Mouse (Mus musculus): ENCODE data around the gene Kndc1. TPM values are rescaled to one million over a fixed set of nuclear protein-coding genes. Genes with fewer than 3 reads are reported as not detected.

Kndc1 gene
- polyA plus RNA-seq (2017; shearing (Covaris generic)), result 0.23 TPM

DNA sequence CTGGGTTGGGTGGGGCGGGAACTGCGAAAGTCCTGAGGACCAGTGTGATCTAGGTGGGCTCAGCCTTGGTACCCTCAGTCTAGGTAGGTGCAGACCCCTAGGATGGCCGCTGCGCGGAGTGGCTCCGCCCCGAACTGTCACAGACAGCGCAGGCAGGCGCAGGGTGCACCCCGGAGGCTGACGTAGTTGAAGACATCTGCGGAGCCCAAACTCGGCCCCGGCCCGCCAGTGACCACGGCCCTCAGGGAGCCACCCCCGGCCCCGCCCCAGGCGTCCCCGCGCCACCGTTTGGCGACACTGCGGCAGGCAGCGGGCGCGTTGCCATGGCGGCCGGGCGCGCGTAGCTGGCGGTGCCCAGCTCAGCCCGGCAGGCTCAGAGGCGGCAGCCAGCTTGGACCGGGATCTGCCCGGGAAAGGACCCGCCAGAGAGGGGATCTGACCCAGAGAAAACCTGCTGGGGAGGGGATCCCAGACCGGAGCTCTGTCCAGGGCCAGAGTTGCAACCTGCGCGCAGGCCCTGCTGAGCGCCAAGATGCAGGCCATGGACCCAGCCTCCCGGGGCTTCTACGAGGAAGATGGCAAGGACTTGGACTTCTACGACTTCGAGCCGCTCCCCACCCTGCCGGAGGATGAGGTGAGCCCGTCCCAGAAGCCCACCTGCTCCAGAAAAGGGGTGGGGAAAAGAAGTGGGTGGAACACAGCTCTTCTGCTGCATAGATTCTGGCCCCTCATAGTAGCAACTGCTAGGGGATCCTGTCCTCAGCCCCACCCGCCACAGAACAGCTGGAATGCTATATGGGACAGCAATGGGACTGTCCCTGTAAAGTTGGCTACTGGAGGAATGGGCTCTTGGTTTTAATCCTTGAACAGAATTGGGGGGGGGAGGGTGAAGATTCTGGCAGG, at the start of gene Kndc1:
TSS of gene Kndc1 (plus strand) at position 42 of the 903 bp plus-strand sequence.

DNA sequence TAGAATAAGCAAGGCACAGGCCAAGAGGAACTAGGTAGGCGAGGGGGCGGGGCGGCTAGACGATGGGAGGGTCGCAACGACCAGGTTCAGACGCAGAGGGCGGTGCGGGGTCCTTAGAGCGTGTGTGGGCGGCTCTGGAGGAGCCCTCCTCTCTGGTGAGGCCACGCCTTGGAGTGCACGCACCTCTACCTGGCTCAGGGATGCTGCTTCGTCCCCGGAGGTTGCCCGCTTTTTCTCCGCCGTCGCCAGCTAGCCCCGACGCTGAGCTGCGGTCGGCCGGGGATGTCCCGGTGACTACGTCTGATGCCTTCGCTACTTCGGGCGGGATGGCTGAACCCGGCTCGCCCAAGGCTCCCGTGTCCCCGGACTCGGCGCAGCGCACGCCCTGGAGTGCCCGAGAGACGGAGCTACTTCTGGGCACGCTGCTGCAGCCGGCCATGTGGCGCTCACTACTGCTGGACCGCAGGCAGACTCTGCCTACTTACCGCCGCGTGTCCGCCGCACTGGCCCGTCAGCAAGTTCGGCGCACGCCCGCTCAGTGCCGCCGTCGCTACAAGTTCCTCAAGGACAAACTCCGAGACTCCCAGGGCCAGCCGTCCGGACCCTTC, 49.3 kb downstream of the Kndc1 start, which contains the start of gene Utf1:
TSS of gene Utf1 (plus strand) at position 116 of the 608 bp plus-strand sequence.

DNA sequence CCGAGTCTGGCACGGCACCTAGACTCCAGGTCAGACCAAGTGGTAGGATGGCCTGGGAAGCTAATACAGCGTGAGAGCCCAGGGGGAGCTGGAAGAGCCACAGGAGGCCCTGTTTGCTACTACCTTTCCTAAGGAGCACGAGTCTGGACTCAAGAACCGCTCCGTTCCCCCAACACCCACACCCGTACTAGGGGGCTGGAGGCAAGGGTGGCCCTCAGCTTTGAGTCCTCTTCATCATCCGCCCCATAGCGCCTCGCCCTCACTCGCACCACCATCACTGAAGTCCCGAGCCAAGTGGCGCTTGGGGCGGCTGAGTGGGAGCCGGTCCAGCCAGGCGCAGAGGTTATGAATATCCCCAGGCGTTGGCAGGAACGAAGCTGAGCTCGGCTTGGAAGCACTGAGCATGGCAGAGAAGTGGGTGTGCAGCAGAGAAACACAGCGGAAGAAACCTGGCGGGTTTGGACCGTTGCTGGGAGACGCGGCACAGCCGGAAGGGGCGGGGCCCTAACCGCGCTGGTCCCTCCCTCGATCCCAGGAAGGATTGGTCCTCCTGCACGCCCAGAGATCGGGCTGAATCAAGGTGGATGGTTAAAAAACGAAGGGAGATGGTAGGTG, 83.9 kb downstream of the Kndc1 start, which contains the start of gene 6430531B16Rik:
TSS of gene 6430531B16Rik (minus strand) at position 478 of the 615 bp plus-strand sequence.

Other genes starting within 250 kb of the Kndc1 start
- gene Cfap46, start 210.9 kb upstream of the Kndc1 start, polyA plus RNA-seq (2017; shearing (Covaris generic)), result not detected
- not detected for gene Adgra1, start 60.5 kb upstream of the Kndc1 start, polyA plus RNA-seq (2017; shearing (Covaris generic))
- 21.0 TPM for gene Utf1, start 49.1 kb downstream of the Kndc1 start, polyA plus RNA-seq (2017; shearing (Covaris generic))
- 1.9 TPM for gene 6430531B16Rik, start 84.1 kb downstream of the Kndc1 start, polyA plus RNA-seq (2017; shearing (Covaris generic))
- gene Adam8, start 97.9 kb downstream of the Kndc1 start, polyA plus RNA-seq (2017; shearing (Covaris generic)), result 22.3 TPM
- gene Zfp511, start 141.7 kb downstream of the Kndc1 start, polyA plus RNA-seq (2017; shearing (Covaris generic)), result 62.9 TPM
- 34.1 TPM for gene Tubgcp2, start 142.0 kb downstream of the Kndc1 start, polyA plus RNA-seq (2017; shearing (Covaris generic))
- gene Msx3, start 154.4 kb downstream of the Kndc1 start, polyA plus RNA-seq (2017; shearing (Covaris generic)), result not detected
- gene Caly, start 187.9 kb downstream of the Kndc1 start, polyA plus RNA-seq (2017; shearing (Covaris generic)), result not detected
- not detected for gene Prap1, start 198.7 kb downstream of the Kndc1 start, polyA plus RNA-seq (2017; shearing (Covaris generic))
- 6.1 TPM for gene Fuom, start 207.7 kb downstream of the Kndc1 start, polyA plus RNA-seq (2017; shearing (Covaris generic))
- 1.3 TPM for gene Paox, start 221.1 kb downstream of the Kndc1 start, polyA plus RNA-seq (2017; shearing (Covaris generic))
- 28.5 TPM for gene Echs1, start 221.8 kb downstream of the Kndc1 start, polyA plus RNA-seq (2017; shearing (Covaris generic))
- gene Mtg1, start 242.9 kb downstream of the Kndc1 start, polyA plus RNA-seq (2017; shearing (Covaris generic)), result 23.1 TPM